Mouse (Mus musculus): ENCODE results near the gene Mapk8ip2.
"Not testable (repeated sequence)": the region's sequence is repeated elsewhere in the genome, so short reads cannot be mapped to it uniquely, and the experiment has no call there.

Mapk8ip2 gene

DNA sequence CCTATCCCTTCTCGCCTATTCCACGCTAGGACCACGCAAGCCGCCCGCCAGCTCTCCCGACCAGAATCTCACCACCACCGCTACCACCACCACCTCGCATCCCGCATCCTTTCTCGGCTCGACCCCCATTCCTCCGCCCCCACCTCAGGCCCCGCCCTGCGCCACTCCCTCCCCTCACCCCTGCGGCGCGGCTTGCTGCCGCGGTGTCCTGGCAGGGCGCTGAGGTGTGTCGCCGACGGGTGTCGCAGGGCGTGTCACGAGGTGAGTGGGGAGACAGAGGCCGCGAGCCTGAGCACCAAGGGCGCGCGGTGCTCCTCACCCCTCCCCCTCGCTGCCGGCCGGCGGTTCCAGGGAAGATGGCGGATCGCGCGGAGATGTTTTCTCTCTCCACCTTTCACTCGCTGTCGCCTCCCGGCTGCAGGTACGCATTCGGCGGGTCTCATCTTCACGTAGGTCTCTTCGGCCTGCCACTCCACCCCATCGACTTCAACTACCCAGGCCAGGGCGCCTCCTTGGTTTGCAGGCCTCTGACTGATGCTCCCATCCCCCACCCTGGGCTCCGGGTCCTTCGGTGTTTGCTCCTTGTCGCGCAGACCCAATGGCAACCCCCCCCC, at the start of gene Mapk8ip2:
Mapk8ip2 (plus strand) TSS at position 49 of the 614 bp plus-strand sequence.
- in situ Hi-C loops (cut with MboI, MseI), result no loop called here

GRCm38 (mm10) chr15:89404831-89405623, 48.7 kb upstream of the Mapk8ip2 start:
- in situ Hi-C loops (cut with MboI, MseI), result no loop called here

DNA sequence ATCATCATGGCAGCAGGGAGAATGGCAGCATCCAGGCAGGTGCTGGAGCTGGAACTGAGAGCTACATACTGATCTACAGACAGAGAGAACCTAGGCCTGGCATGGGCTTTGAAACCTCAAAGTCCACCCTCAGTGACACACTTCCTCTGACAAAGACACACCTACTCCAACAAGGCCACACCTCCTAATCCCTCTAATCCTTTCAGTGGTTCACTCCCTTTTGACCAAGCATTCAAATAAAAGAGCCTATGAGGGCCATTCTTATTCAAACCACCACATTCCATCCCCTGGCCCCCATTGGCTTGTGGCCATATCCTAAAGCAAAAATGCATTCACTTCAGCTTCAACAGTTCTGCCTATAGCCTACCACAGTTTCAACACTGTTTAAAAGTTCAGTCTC, 47.0 kb upstream of the Mapk8ip2 start:
- in situ Hi-C loops (cut with MboI, MseI), result no loop called here

DNA sequence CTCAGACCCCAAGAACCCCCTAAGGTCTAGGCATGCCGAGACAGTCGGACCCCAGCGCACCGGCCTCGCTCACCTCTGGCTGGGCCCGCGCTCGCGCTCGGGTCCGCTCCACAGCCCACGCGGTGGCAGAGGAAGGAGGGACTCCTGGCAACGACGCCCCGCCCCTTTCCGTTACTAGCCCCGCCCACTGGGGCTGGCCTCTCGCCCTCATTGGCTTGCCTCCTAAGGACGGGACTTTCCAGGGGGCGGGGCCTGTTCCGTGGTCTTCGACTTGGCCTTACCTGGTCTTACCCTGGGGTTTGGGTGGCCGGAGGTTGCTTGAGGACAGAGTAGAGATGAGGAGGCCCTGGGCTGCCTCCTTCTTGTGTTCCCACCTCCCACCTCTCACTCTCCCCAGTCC, 43.6 kb upstream of the Mapk8ip2 start, which contains the start of gene Syce3:
Syce3 (minus strand) TSS at position 386 of the 400 bp plus-strand sequence.
- in situ Hi-C loops (cut with MboI, MseI), result no loop called here

- in situ Hi-C loops (cut with MboI, MseI), result no loop called here
Measured at GRCm38 (mm10) chr15:89415282-89415681, 38.4 kb upstream of the Mapk8ip2 start.

DNA sequence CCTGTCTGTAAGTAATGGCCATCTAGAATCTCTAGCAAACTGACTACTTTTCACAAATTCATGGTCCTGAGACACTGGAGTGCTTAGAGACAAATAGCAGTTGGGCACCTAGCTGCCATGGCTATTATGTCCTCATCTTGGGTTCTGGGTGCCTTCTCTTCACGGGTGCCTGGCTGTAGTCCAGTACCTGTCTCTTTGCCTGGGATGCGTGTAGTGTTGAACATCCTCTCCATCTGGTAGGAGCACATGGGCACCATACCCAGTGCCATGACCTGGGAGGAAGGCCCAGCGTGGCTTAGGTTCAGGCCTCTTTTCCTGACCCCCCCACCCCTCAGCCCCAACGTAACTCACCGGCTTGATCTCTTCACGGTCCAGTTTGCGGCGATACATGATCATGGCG, 31.8 kb upstream of the Mapk8ip2 start:
- in situ Hi-C loops (cut with MboI, MseI), result no loop called here

- in situ Hi-C loops (cut with MboI, MseI), result no loop called here
Measured at GRCm38 (mm10) chr15:89424621-89425020, 29.1 kb upstream of the Mapk8ip2 start.

DNA sequence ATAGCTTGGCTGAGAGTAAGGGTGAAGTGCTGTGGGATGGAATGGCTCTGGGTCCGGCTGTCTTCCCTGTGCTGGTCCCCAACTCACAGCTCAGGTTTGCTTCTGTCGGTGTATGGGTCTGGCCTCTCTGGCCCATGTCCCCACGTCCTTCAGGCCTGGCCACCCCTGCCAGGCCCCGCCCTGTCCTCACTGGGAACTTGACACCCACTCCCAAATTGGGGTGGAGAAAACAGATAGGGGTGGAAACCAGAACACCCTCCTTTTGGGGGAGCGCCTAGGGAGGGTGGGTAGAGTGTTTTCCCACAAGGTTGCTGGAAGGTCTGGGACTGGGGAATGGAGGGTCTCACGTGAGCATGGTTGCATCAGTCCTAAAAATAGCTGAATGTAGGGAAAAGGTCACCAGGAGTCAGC, 28.0 kb upstream of the Mapk8ip2 start, which contains the start of gene Cpt1b:
Cpt1b (minus strand) TSS at position 153 of the 411 bp plus-strand sequence.
- in situ Hi-C loops (cut with MboI, MseI), result no loop called here

- in situ Hi-C loops (cut with MboI, MseI), result no loop called here
Measured at GRCm38 (mm10) chr15:89426716-89427115, 27.0 kb upstream of the Mapk8ip2 start.

- in situ Hi-C loops (cut with MboI, MseI), result no loop called here
Measured at GRCm38 (mm10) chr15:89428136-89428790, 25.4 kb upstream of the Mapk8ip2 start.

- in situ Hi-C loops (cut with MboI, MseI), result no loop called here
Measured at GRCm38 (mm10) chr15:89428821-89429351, 24.8 kb upstream of the Mapk8ip2 start.

- in situ Hi-C loops (cut with MboI, MseI), result no loop called here
Measured at GRCm38 (mm10) chr15:89429352-89430221, 24.1 kb upstream of the Mapk8ip2 start, which contains the start of the genes C730034F03Rik, Gm44502 and Chkb. Gene C730034F03Rik (plus strand): TSS chr15:89429589. Gene Gm44502 (minus strand): TSS chr15:89429696. Gene Chkb (minus strand): TSS chr15:89429908.

DNA sequence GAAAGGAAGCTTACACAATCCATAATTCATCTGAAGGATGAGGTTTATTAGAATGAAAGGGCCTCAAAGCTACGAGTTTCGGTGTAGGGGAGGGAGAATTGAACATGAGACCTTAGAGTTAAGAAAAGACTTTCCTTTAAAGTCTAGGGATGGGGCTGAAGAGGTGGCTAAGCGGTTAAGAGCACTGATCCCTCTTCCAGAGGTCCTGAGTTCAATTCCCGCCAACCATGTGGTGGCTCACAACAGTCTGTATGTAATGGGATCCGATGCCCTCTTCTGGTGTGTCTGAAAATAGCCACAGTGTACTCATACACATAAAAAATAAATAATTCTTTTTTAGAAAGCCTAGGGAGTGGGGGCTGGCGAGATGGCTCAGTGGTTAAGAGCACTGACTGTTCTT, 23.4 kb upstream of the Mapk8ip2 start:
- in situ Hi-C loops (cut with MboI, MseI), result no loop called here

GRCm38 (mm10) chr15:89430771-89431170, 22.9 kb upstream of the Mapk8ip2 start:
- in situ Hi-C loops (cut with MboI, MseI), result not testable (repeated sequence)

DNA sequence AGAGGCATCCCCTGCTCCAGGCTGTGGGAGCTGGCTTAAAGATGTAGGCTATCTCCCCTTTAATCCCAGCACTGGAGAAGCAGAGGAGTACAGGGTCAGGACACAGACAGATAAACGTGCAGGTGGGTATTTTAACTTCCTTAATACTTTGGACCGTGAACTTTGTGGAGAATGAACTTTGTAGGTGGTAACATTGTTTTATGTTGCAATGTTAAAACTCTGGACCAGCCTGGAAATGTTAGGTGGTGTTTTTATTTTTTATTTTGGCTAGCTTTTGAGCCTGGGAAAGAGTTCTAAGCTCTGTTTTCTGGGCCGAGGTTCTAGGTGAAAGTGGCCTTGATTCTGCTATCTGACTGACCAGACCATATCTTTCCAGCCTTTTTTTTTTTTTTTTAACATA, 22.4 kb upstream of the Mapk8ip2 start:
- in situ Hi-C loops (cut with MboI, MseI), result no loop called here

DNA sequence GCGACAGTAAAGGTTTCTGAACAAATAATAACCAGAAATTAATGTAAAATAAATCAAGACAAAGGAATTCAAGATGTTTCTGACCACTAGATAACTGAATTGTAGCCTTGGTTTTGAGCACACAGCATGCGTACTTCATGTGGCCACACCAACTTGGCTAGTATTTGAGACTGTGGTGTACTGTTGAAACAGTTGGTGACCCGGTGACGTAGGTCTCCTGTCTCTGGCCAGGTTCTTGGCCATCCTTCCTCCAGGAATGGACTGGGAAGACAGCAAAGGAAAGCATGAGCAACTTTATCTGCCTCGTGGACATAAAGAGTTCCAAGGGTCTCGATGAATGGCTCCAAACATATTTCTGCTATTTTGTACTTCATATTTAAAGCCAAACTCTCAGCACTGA, 21.9 kb upstream of the Mapk8ip2 start:
- in situ Hi-C loops (cut with MboI, MseI), result no loop called here

DNA sequence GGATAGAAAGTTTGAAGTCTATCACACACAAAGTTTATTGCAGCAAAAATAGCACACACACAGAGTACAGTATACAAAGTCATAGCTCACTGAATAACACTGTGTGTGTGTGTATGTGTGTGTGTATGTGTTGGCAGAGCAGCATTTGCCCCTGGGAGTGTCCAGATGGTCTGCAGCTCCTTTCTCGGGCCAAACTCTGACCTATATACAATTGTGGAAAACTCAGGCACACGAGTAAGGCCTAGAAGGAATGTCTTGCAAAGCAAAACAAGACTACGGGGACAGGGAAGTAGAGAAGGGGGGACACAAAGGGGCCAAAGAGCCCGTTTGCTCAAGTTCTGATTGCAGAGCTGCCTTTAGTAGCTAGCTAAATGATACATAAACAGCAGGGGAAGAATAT, 20.8 kb upstream of the Mapk8ip2 start:
- in situ Hi-C loops (cut with MboI, MseI), result no loop called here

- in situ Hi-C loops (cut with MboI, MseI), result no loop called here
Measured at GRCm38 (mm10) chr15:89434136-89434535, 19.6 kb upstream of the Mapk8ip2 start.

DNA sequence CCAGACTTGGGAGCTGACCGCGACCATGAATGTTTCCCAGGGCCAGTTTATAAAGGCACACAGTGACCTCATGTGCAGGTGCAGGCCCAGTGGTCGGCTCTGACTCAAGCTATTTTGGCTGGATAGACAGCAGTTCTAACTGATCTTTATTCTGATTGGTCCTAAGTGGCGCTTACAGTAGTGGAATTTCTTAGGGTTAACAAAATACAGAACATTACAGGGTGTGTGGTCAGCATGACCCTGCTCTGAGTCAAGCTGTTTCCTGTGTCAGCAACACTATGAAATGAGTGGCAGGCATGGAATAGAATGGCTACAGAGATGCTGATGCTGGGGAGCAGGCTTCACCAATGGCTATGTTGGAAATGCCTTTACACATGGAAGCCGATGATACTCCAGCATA, 17.8 kb upstream of the Mapk8ip2 start:
- in situ Hi-C loops (cut with MboI, MseI), result no loop called here

DNA sequence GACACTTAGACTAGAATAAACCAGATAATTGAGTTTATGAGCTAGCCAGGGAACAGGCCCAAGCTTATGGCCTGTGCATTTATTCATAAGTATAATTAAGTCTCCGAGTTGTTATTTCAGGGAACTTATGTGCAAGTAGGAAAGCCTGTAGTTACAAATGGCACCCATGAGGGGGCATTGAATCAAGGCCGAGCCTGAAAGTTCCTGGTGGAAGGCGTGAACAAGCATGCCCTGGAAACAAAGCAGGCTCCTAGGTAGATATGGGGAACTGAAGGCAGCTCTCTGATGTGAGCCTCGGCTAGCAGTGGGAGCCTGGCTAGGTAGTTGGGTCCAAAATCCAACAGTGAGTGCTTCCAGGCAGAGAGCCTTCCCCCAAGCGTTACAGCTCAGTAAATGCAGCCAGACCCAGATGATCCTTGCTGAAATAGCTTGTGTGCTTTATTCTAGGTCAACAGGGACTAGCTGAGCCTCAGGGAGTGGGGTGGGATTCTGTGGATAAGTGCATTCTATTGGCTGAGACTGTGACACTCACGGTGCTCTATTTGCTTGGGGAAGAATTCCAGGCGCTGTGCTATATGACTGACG, 11.1 kb upstream of the Mapk8ip2 start:
- in situ Hi-C loops (cut with MboI, MseI), result no loop called here
